Mouse (Mus musculus): ENCODE results near the gene Clk1. TPM values are rescaled to one million over a fixed set of nuclear protein-coding genes. Genes with fewer than 3 reads are reported as not detected.

The Clk1 gene
- polyA plus RNA-seq, 2 experiments, result 197 to 381 TPM

GRCm38 (mm10) chr1:58420032-58420431, 3.8 kb downstream of the Clk1 start:
- Histone ChIP-seq H3K4me1 (ENCODE audit: control insufficient read depth, insufficient read depth, low read length) (peaks cover 18% of the 10 kb centered on the region), H3K4me2 (replicated peaks; ENCODE audit: low read depth, low read length, severe bottlenecking) (no peak overlapping the region), H3K9ac (ENCODE audit: low read depth, low read length, severe bottlenecking) (no peak overlapping the region), H3K27me3 (ENCODE audit: control insufficient read depth, insufficient read depth, low read length) (no peaks in the 10 kb centered on the region), H3K4me3 (replicated peaks; ENCODE audit: low read length) (no peak overlapping the region), H3K27ac (replicated peaks; ENCODE audit: low read depth, low read length) (no peak overlapping the region), H3K36me3 (ENCODE audit: control insufficient read depth, insufficient read depth, low read length) (peaks cover 59% of the 10 kb centered on the region), H3K9me3 (ENCODE audit: control insufficient read depth, low read length) (no peaks in the 10 kb centered on the region)
- DNase-seq (ENCODE audit: low spot score), result no peak
- TF ChIP-seq POLR2A (IDR thresholded peaks at IDR 0.05; ENCODE audit: borderline replicate concordance, extremely low read depth, insufficient read depth, insufficient read length), result no peak
- 93% methylated on average over 10 of the region's 10 CpGs for WGBS
- no peak for ATAC-seq (ENCODE audit: low FRiP score, low read depth)

GRCm38 (mm10) chr1:58416048-58416447, 7.8 kb downstream of the Clk1 start:
- 88% methylated on average over 2 of the region's 2 CpGs for WGBS
- H3K36me3 ChIP-seq (ENCODE audit: control insufficient read depth, insufficient read depth, low read length), result peaks cover 88% of the 10 kb centered on the region

GRCm38 (mm10) chr1:58415442-58415841, 8.4 kb downstream of the Clk1 start:
- TF ChIP-seq POLR2A (IDR thresholded peaks at IDR 0.05; ENCODE audit: borderline replicate concordance, extremely low read depth, insufficient read depth, insufficient read length), result no peak
- no peaks in the 10 kb centered on the region for H3K9me3 ChIP-seq (ENCODE audit: control insufficient read depth, low read length)
- no peak for ATAC-seq (ENCODE audit: low FRiP score, low read depth)
- H3K4me3 ChIP-seq (replicated peaks; ENCODE audit: low read length), result no peak overlapping the region
- 30% methylated on average over 1 of the region's 1 CpGs for WGBS
- peaks cover 92% of the 10 kb centered on the region for H3K36me3 ChIP-seq (ENCODE audit: control insufficient read depth, insufficient read depth, low read length)
- no peak overlapping the region for H3K9ac ChIP-seq (ENCODE audit: low read depth, low read length, severe bottlenecking)
- H3K4me2 ChIP-seq (replicated peaks; ENCODE audit: low read depth, low read length, severe bottlenecking), result no peak overlapping the region
- no peak for DNase-seq (ENCODE audit: low spot score)
- H3K4me1 ChIP-seq (ENCODE audit: control insufficient read depth, insufficient read depth, low read length), result no peaks in the 10 kb centered on the region
- no peaks in the 10 kb centered on the region for H3K27me3 ChIP-seq (ENCODE audit: control insufficient read depth, insufficient read depth, low read length)
- H3K27ac ChIP-seq (replicated peaks; ENCODE audit: low read depth, low read length), result no peak overlapping the region

More at GRCm38 (mm10) chr1:58416048-58416447, 7.8 kb downstream of the Clk1 start:
- Histone ChIP-seq H3K9me3 (ENCODE audit: control insufficient read depth, low read length) (no peaks in the 10 kb centered on the region), H3K4me1 (ENCODE audit: control insufficient read depth, insufficient read depth, low read length) (peaks cover 2% of the 10 kb centered on the region; the same call in 1 of the 2 replicates), H3K27ac (replicated peaks; ENCODE audit: low read depth, low read length) (no peak overlapping the region), H3K9ac (ENCODE audit: low read depth, low read length, severe bottlenecking) (no peak overlapping the region), H3K27me3 (ENCODE audit: control insufficient read depth, insufficient read depth, low read length) (no peaks in the 10 kb centered on the region), H3K4me3 (replicated peaks; ENCODE audit: low read length) (no peak overlapping the region), H3K4me2 (replicated peaks; ENCODE audit: low read depth, low read length, severe bottlenecking) (no peak overlapping the region)
- ATAC-seq (ENCODE audit: low FRiP score, low read depth), result no peak
- no peak for TF ChIP-seq POLR2A (IDR thresholded peaks at IDR 0.05; ENCODE audit: borderline replicate concordance, extremely low read depth, insufficient read depth, insufficient read length)
- no peak for DNase-seq (ENCODE audit: low spot score)

GRCm38 (mm10) chr1:58410776-58411175, 13.1 kb downstream of the Clk1 start:
- ATAC-seq (ENCODE audit: low FRiP score, low read depth), result no peak
- Histone ChIP-seq H3K4me3 (replicated peaks; ENCODE audit: low read length) (no peak overlapping the region), H3K36me3 (ENCODE audit: control insufficient read depth, insufficient read depth, low read length) (peaks cover 69% of the 10 kb centered on the region), H3K4me1 (ENCODE audit: control insufficient read depth, insufficient read depth, low read length) (no peaks in the 10 kb centered on the region), H3K27ac (replicated peaks; ENCODE audit: low read depth, low read length) (no peak overlapping the region), H3K9ac (ENCODE audit: low read depth, low read length, severe bottlenecking) (no peak overlapping the region), H3K9me3 (ENCODE audit: control insufficient read depth, low read length) (no peaks in the 10 kb centered on the region), H3K4me2 (replicated peaks; ENCODE audit: low read depth, low read length, severe bottlenecking) (no peak overlapping the region), H3K27me3 (ENCODE audit: control insufficient read depth, insufficient read depth, low read length) (no peaks in the 10 kb centered on the region)
- TF ChIP-seq POLR2A (IDR thresholded peaks at IDR 0.05; ENCODE audit: borderline replicate concordance, extremely low read depth, insufficient read depth, insufficient read length), result no peak
- DNase-seq (ENCODE audit: low spot score), result no peak
- WGBS, result 89% methylated on average over 7 of the region's 7 CpGs

- Histone ChIP-seq H3K27ac (replicated peaks; ENCODE audit: low read depth, low read length) (no peak overlapping the region), H3K4me2 (replicated peaks; ENCODE audit: low read depth, low read length, severe bottlenecking) (no peak overlapping the region), H3K36me3 (ENCODE audit: control insufficient read depth, insufficient read depth, low read length) (peaks cover 68% of the 10 kb centered on the region), H3K27me3 (ENCODE audit: control insufficient read depth, insufficient read depth, low read length) (no peaks in the 10 kb centered on the region), H3K4me1 (ENCODE audit: control insufficient read depth, insufficient read depth, low read length) (no peaks in the 10 kb centered on the region), H3K9me3 (ENCODE audit: control insufficient read depth, low read length) (no peaks in the 10 kb centered on the region), H3K4me3 (replicated peaks; ENCODE audit: low read length) (no peak overlapping the region), H3K9ac (ENCODE audit: low read depth, low read length, severe bottlenecking) (no peak overlapping the region)
- no peak for DNase-seq (ENCODE audit: low spot score)
- no peak for TF ChIP-seq POLR2A (IDR thresholded peaks at IDR 0.05; ENCODE audit: borderline replicate concordance, extremely low read depth, insufficient read depth, insufficient read length)
- no peak for ATAC-seq (ENCODE audit: low FRiP score, low read depth)
- WGBS, result 80% methylated on average over 3 of the region's 3 CpGs
Measured at GRCm38 (mm10) chr1:58410198-58410588, 13.7 kb downstream of the Clk1 start.
